Mouse (Mus musculus): ENCODE results near the gene Gm49380. TPM values are rescaled to one million over a fixed set of nuclear protein-coding genes. Genes with fewer than 3 reads are reported as not detected.

The Gm49380 gene
- polyA plus RNA-seq, 1 experiment from 2014 or later, result 0.35 TPM

GRCm38 (mm10) chr9:44058606-44059005 is 54.7 kb downstream of the Gm49380 start:
- WGBS, result 77% methylated on average over 6 of the region's 6 CpGs
- Histone ChIP-seq H3K4me2 (ENCODE audit: low read depth, low read length) (no peak overlapping the region), H3K4me3 (ENCODE audit: low read depth, low read length) (no peak overlapping the region), H3K9me3 (ENCODE audit: control insufficient read depth, low read length) (peaks cover 4% of the 10 kb centered on the region; the same call in 1 of the 2 replicates), H3K27me3 (replicated peaks; ENCODE audit: control insufficient read depth, insufficient read depth, low read length) (no peaks in the 10 kb centered on the region), H3K27ac (replicated peaks; ENCODE audit: low read depth, low read length) (no peak overlapping the region), H3K9ac (ENCODE audit: low read depth, low read length) (no peak overlapping the region), H3K36me3 (ENCODE audit: control insufficient read depth, insufficient read depth, low read length) (no peaks in the 10 kb centered on the region), H3K4me1 (ENCODE audit: control insufficient read depth, insufficient read depth, low read length) (no peaks in the 10 kb centered on the region)
- no peak for ATAC-seq (ENCODE audit: low read depth)
- DNase-seq (ENCODE audit: low spot score), result no peak

GRCm38 (mm10) chr9:44053936-44054335 is 59.4 kb downstream of the Gm49380 start:
- H3K36me3 ChIP-seq (ENCODE audit: control insufficient read depth, insufficient read depth, low read length), result no peaks in the 10 kb centered on the region
- no peak overlapping the region for H3K9ac ChIP-seq (ENCODE audit: low read depth, low read length)
- no peaks in the 10 kb centered on the region for H3K4me1 ChIP-seq (ENCODE audit: control insufficient read depth, insufficient read depth, low read length)
- no peak overlapping the region for H3K27ac ChIP-seq (replicated peaks; ENCODE audit: low read depth, low read length)
- peaks cover 4% of the 10 kb centered on the region; the same call in 1 of the 2 replicates for H3K9me3 ChIP-seq (ENCODE audit: control insufficient read depth, low read length)
- DNase-seq (ENCODE audit: low spot score) (no peak), ATAC-seq (ENCODE audit: low read depth) (no peak)
- H3K27me3 ChIP-seq (replicated peaks; ENCODE audit: control insufficient read depth, insufficient read depth, low read length), result no peaks in the 10 kb centered on the region
- H3K4me3 ChIP-seq (ENCODE audit: low read depth, low read length), result no peak overlapping the region
- H3K4me2 ChIP-seq (ENCODE audit: low read depth, low read length), result no peak overlapping the region
- 58% methylated on average over 1 of the region's 1 CpGs for whole genome bisulfite sequencing

DNA sequence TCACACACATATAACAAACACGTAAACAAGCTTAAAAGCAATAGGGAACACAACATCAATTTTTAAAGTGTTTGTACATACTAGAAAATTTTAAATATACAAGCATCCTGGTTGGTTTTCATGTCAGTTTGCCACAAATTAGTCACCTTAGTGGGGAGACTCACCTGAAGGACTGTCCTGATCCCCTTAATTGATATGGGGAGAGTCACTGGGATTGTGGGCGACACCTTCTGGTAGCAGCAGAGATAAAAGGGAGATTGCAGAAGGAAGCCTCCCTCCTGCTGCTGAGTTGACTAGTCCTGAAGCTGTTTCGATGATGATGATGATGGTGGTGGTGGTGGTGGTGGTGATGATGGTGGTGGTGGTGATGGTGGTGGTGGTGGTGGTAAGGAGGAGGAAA is 60.4 kb downstream of the Gm49380 start:
- H3K9ac ChIP-seq (ENCODE audit: low read depth, low read length), result no peak overlapping the region
- no peaks in the 10 kb centered on the region for H3K36me3 ChIP-seq (ENCODE audit: control insufficient read depth, insufficient read depth, low read length)
- peaks cover 4% of the 10 kb centered on the region; the same call in 1 of the 2 replicates for H3K9me3 ChIP-seq (ENCODE audit: control insufficient read depth, low read length)
- H3K27me3 ChIP-seq (replicated peaks; ENCODE audit: control insufficient read depth, insufficient read depth, low read length), result no peaks in the 10 kb centered on the region
- H3K4me3 ChIP-seq (ENCODE audit: low read depth, low read length), result no peak overlapping the region
- ATAC-seq (ENCODE audit: low read depth) (no peak), DNase-seq (ENCODE audit: low spot score) (no peak)
- no peak overlapping the region for H3K27ac ChIP-seq (replicated peaks; ENCODE audit: low read depth, low read length)
- H3K4me1 ChIP-seq (ENCODE audit: control insufficient read depth, insufficient read depth, low read length), result no peaks in the 10 kb centered on the region
- 65% methylated on average over 3 of the region's 3 CpGs for WGBS
- H3K4me2 ChIP-seq (ENCODE audit: low read depth, low read length), result no peak overlapping the region

DNA sequence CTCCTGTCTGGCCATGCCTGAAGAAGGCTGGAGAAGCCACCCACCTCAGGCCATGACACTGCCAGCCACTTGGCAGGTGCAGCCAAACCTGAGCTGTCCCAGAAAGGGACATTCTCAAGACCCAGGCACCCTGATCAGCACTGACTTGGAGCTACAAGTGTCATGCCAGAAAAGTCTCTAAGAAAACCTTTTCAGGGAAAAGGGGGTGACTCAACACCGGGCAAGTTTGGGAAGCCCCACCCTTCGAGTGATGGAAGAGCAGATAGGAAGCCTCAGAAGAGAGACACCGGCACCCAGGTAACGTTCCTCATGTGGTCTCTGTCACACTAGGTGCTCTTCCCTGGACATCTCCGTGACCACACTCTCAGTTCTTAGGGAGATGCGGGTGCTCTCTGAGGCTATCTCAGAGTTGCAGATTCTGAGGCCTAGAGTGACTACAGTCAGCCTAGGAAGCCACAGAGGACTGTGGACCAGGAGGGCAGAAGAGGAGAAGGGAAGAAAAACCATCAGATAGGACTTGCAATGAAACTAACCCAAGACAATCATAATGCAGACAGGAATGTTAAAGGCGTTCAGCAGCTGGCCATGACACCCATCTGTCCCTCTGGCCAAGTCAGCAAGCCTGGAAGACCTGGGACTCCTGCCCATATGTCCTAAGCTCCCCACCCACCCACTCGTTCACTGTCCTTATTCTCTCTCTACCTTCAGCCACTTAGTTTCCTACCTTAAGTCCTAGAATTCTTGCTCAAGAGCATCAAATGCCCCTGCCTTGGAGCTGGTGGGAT is 63.7 kb downstream of the Gm49380 start:
- H3K4me2 ChIP-seq (ENCODE audit: low read depth, low read length), result no peak overlapping the region
- 96% methylated on average over 8 of the region's 8 CpGs for WGBS
- H3K4me1 ChIP-seq (ENCODE audit: control insufficient read depth, insufficient read depth, low read length), result no peaks in the 10 kb centered on the region
- DNase-seq (ENCODE audit: low spot score), result no peak
- H3K9me3 ChIP-seq (ENCODE audit: control insufficient read depth, low read length), result no peaks in the 10 kb centered on the region
- no peaks in the 10 kb centered on the region for H3K36me3 ChIP-seq (ENCODE audit: control insufficient read depth, insufficient read depth, low read length)
- H3K4me3 ChIP-seq (ENCODE audit: low read depth, low read length), result no peak overlapping the region
- no peak for ATAC-seq (ENCODE audit: low read depth)
- H3K27me3 ChIP-seq (replicated peaks; ENCODE audit: control insufficient read depth, insufficient read depth, low read length), result peaks cover 6% of the 10 kb centered on the region
- H3K27ac ChIP-seq (replicated peaks; ENCODE audit: low read depth, low read length), result no peak overlapping the region
- no peak overlapping the region for H3K9ac ChIP-seq (ENCODE audit: low read depth, low read length)

GRCm38 (mm10) chr9:44048541-44049380 is 64.5 kb downstream of the Gm49380 start:
- Histone ChIP-seq H3K9me3 (ENCODE audit: control insufficient read depth, low read length) (no peaks in the 10 kb centered on the region), H3K27ac (replicated peaks; ENCODE audit: low read depth, low read length) (no peak overlapping the region; the same call in 1 of the 2 replicates), H3K4me3 (ENCODE audit: low read depth, low read length) (no peak overlapping the region), H3K4me1 (ENCODE audit: control insufficient read depth, insufficient read depth, low read length) (peaks cover 3% of the 10 kb centered on the region; the same call in 1 of the 2 replicates), H3K27me3 (replicated peaks; ENCODE audit: control insufficient read depth, insufficient read depth, low read length) (peaks cover 14% of the 10 kb centered on the region), H3K9ac (ENCODE audit: low read depth, low read length) (no peak overlapping the region), H3K36me3 (ENCODE audit: control insufficient read depth, insufficient read depth, low read length) (no peaks in the 10 kb centered on the region), H3K4me2 (ENCODE audit: low read depth, low read length) (no peak overlapping the region)
- ATAC-seq (ENCODE audit: low read depth) (no peak), DNase-seq (ENCODE audit: low spot score) (no peak)
- WGBS, result 65% methylated on average over 15 of the region's 15 CpGs

- Histone ChIP-seq H3K4me3 (ENCODE audit: low read depth, low read length) (no peak overlapping the region), H3K4me2 (ENCODE audit: low read depth, low read length) (no peak overlapping the region), H3K9ac (ENCODE audit: low read depth, low read length) (no peak overlapping the region), H3K27ac (replicated peaks; ENCODE audit: low read depth, low read length) (no peak overlapping the region), H3K36me3 (ENCODE audit: control insufficient read depth, insufficient read depth, low read length) (no peaks in the 10 kb centered on the region), H3K4me1 (ENCODE audit: control insufficient read depth, insufficient read depth, low read length) (peaks cover 11% of the 10 kb centered on the region; the same call in 1 of the 2 replicates), H3K27me3 (replicated peaks; ENCODE audit: control insufficient read depth, insufficient read depth, low read length) (peaks cover 23% of the 10 kb centered on the region), H3K9me3 (ENCODE audit: control insufficient read depth, low read length) (no peaks in the 10 kb centered on the region)
- WGBS, result 65% methylated on average over 14 of the region's 14 CpGs
- no peak for DNase-seq (ENCODE audit: low spot score)
- ATAC-seq (ENCODE audit: low read depth), result no peak
Observed at GRCm38 (mm10) chr9:44047571-44048490, 65.5 kb downstream of the Gm49380 start.

DNA sequence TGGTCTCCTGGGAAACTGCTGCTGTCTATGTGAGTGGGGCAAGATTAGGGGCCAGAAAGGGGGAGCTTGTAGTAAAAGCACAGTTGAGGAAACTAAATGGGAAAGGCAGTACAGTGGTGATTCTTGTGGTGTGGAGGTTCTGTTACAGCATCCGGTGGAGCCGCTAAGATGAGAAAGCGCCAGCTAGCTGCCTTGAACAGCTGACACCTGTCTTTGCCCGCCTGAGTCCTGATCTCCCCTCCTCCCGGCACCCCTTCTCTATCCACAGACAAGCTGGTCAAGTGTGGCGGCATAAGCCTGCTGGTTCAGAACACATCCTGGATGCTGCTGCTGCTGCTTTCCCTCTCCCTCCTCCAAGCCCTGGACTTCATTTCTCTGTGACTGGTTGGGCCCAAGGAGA is 66.2 kb downstream of the Gm49380 start:
- Histone ChIP-seq H3K27me3 (replicated peaks; ENCODE audit: control insufficient read depth, insufficient read depth, low read length) (peaks cover 26% of the 10 kb centered on the region), H3K36me3 (ENCODE audit: control insufficient read depth, insufficient read depth, low read length) (no peaks in the 10 kb centered on the region), H3K9me3 (ENCODE audit: control insufficient read depth, low read length) (no peaks in the 10 kb centered on the region), H3K4me1 (ENCODE audit: control insufficient read depth, insufficient read depth, low read length) (peaks cover 13% of the 10 kb centered on the region; the same call in 1 of the 2 replicates), H3K4me3 (ENCODE audit: low read depth, low read length) (no peak overlapping the region), H3K4me2 (ENCODE audit: low read depth, low read length) (no peak overlapping the region), H3K9ac (ENCODE audit: low read depth, low read length) (no peak overlapping the region), H3K27ac (replicated peaks; ENCODE audit: low read depth, low read length) (no peak overlapping the region)
- WGBS, result 59% methylated on average over 6 of the region's 6 CpGs
- peak; percentile 65 for DNase-seq (ENCODE audit: low spot score)
- no peak for ATAC-seq (ENCODE audit: low read depth)

DNA sequence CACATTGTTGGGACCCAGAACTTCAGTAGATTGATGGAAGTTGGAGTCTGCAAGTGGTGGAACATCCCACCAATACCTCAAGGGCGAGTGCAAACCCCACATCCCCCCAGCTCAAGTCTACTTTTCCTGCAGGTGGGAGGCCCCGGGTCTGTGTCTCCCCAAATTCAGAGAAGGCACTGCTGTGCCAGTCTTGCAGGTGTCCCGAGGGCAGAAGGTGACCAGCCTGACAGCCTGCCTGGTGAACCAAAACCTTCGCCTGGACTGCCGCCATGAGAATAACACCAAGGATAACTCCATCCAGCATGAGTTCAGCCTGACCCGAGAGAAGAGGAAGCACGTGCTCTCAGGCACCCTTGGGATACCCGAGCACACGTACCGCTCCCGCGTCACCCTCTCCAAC is 66.9 kb downstream of the Gm49380 start:
- Histone ChIP-seq H3K4me1 (ENCODE audit: control insufficient read depth, insufficient read depth, low read length) (peaks cover 13% of the 10 kb centered on the region; the same call in 1 of the 2 replicates), H3K4me3 (ENCODE audit: low read depth, low read length) (no peak overlapping the region), H3K36me3 (ENCODE audit: control insufficient read depth, insufficient read depth, low read length) (no peaks in the 10 kb centered on the region), H3K9ac (ENCODE audit: low read depth, low read length) (no peak overlapping the region), H3K9me3 (ENCODE audit: control insufficient read depth, low read length) (no peaks in the 10 kb centered on the region), H3K27ac (replicated peaks; ENCODE audit: low read depth, low read length) (no peak overlapping the region), H3K4me2 (ENCODE audit: low read depth, low read length) (no peak overlapping the region), H3K27me3 (replicated peaks; ENCODE audit: control insufficient read depth, insufficient read depth, low read length) (peaks cover 27% of the 10 kb centered on the region)
- DNase-seq (ENCODE audit: low spot score), result no peak
- 89% methylated on average over 12 of the region's 12 CpGs for WGBS
- ATAC-seq (ENCODE audit: low read depth), result no peak

Data from embryonic facial prominence, embryonic 14.5 days (tissue).